Mouse (Mus musculus) limb, embryonic 15.5 days (tissue): ENCODE results near the gene Ubqlnl. TPM values are rescaled to one million over a fixed set of nuclear protein-coding genes. Genes with fewer than 3 reads are reported as not detected.
A peak's percentile ranks its signal among the peaks of the same experiment; 100 is the strongest.

Source experiments
- ATAC-seq: fragments of 200-750 bp; cut with Nextera tagmentation; 2 replicates; pipeline ENCODE4 v1.8.0; 2017; ENCODE audit warnings: low read depth, moderate TSS enrichment; ENCODE audit not compliant: insufficient number of reproducible peaks, low FRiP score, low TSS enrichment
- H3K27ac ChIP-seq: fragments of 300-500 bp; sonication (generic); 2 replicates; pipeline ENCODE4 v1.5.1; 2015; ENCODE audit warnings: moderate library complexity, mild to moderate bottlenecking, inconsistent platforms
- H3K27me3 ChIP-seq: fragments of 300-500 bp; sonication (generic); 2 replicates; pipeline ENCODE4 v1.6.1; 2015; ENCODE audit warnings: inconsistent platforms
- H3K36me3 ChIP-seq: fragments of 300-500 bp; sonication (generic); 2 replicates; pipeline ENCODE4 v1.6.1; 2015; ENCODE audit warnings: inconsistent platforms
- H3K4me1 ChIP-seq: fragments of 300-500 bp; sonication (generic); 2 replicates; pipeline ENCODE4 v1.6.1; 2015; ENCODE audit warnings: inconsistent platforms
- H3K4me2 ChIP-seq: fragments of 300-500 bp; sonication (generic); 2 replicates; pipeline ENCODE4 v1.6.1; 2015; ENCODE audit warnings: mild to moderate bottlenecking, inconsistent platforms
- H3K4me3 ChIP-seq: fragments of 300-500 bp; sonication (generic); 2 replicates; pipeline ENCODE4 v1.5.1; 2015; ENCODE audit warnings: mild to moderate bottlenecking, inconsistent platforms
- H3K9ac ChIP-seq: fragments of 300-500 bp; sonication (generic); 2 replicates; pipeline ENCODE4 v1.6.1; 2015; ENCODE audit warnings: inconsistent platforms
- H3K9me3 ChIP-seq: fragments of 300-500 bp; sonication (generic); 2 replicates; pipeline ENCODE4 v1.6.1; 2016; ENCODE audit warnings: inconsistent platforms
- WGBS: fragments of 180-500 bp; shearing (Covaris S2); methylation state at CpG from one replicate; pipeline ENCODE4 v1.1.7; 2015; 5-methylcytosine and 5-hydroxymethylcytosine counted together
- polyA plus RNA-seq: library from polyadenylated mRNA; unstranded; fragments of >200 nt; fragmentation: Nextera tagmentation; extraction: Ambion mirVana; gene quantifications from 2 replicates; pipeline ENCODE4 v1.2.1, GENCODE M21; 2015

Ubqlnl gene
- not detected in 2 replicates for polyA plus RNA-seq

- Histone ChIP-seq H3K4me3 (no peak within 1 kb of the TSS), H3K36me3 (no peaks in the 10 kb centered on the region), H3K4me1 (no peaks in the 10 kb centered on the region), H3K9me3 (no peaks in the 10 kb centered on the region), H3K4me2 (no peak within 1 kb of the TSS), H3K27me3 (no peaks in the 10 kb centered on the region), H3K9ac (no peak within 1 kb of the TSS), H3K27ac (no peak within 1 kb of the TSS)
- ATAC-seq: no peak
- 75% methylated on average over 2 of the region's 2 CpGs for WGBS
Measured at GRCm38 (mm10) chr7:104150456-104150855, at the start of gene Ubqlnl. Gene Ubqlnl, minus strand, starts transcription at chr7:104150556.

- Histone ChIP-seq H3K4me3 (no peak overlapping the region), H3K36me3 (no peaks in the 10 kb centered on the region), H3K4me2 (no peak overlapping the region), H3K9me3 (no peaks in the 10 kb centered on the region), H3K4me1 (no peaks in the 10 kb centered on the region), H3K9ac (no peak overlapping the region), H3K27me3 (no peaks in the 10 kb centered on the region), H3K27ac (no peak overlapping the region)
- 5% methylated on average over 5 of the region's 5 CpGs for WGBS
- no peak for ATAC-seq
Measured at GRCm38 (mm10) chr7:104199822-104200221, 49.5 kb upstream of the Ubqlnl start.

DNA sequence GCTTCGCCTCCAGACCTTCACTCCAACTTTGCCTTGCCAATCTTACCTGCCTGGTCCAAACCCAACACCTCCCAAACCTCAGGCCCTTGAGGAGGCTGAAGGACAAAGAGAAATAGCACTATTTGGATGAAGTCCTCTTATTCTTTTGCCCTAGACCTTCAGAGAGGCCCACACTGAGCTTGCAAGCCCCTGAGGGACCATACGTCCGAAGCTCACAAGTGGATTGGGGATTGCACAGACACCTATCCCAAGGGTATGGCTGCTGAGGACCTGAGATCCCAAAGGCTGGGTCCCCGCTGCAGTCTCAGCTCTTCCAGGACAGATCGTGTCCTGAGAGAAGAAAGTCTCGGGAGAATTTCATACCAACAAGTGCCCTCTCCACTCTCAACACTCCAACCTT, 45.5 kb upstream of the Ubqlnl start, which contains the start of gene Olfr649:
Gene Olfr649, minus strand, starts transcription at position 101 of the 400 bp plus-strand sequence.
- Histone ChIP-seq H3K9me3 (no peaks in the 10 kb centered on the region), H3K4me1 (no peaks in the 10 kb centered on the region), H3K36me3 (no peaks in the 10 kb centered on the region), H3K27ac (no peak within 1 kb of the TSS), H3K4me2 (no peak within 1 kb of the TSS), H3K4me3 (no peak within 1 kb of the TSS), H3K9ac (no peak within 1 kb of the TSS), H3K27me3 (no peaks in the 10 kb centered on the region)
- whole genome bisulfite sequencing: 76% methylated on average over 6 of the region's 6 CpGs
- no peak for ATAC-seq

DNA sequence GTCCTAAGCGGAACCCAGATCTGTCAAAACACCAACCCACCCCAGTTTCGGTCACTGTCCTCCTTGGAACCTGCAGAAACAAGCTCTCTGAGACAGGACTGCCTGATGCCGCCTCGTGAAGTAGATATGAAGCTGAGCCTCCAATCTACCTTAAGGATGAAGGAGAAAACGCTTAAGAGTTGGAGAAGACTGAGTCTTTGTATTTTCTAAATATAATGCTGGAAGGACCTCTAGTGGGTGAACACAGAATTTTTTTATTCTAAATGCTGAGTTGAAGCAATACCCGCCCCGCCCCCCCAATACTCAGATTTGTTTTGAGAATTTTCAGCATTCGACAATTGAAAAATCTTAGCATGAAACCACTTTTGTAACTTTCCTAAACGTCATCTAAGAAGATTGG, 40.9 kb upstream of the Ubqlnl start:
- Histone ChIP-seq H3K9me3 (no peaks in the 10 kb centered on the region), H3K27ac (no peak overlapping the region), H3K36me3 (no peaks in the 10 kb centered on the region), H3K4me2 (no peak overlapping the region), H3K4me3 (no peak overlapping the region), H3K9ac (no peak overlapping the region), H3K4me1 (no peaks in the 10 kb centered on the region), H3K27me3 (no peaks in the 10 kb centered on the region)
- ATAC-seq: no peak
- WGBS: 58% methylated on average over 9 of the region's 9 CpGs

DNA sequence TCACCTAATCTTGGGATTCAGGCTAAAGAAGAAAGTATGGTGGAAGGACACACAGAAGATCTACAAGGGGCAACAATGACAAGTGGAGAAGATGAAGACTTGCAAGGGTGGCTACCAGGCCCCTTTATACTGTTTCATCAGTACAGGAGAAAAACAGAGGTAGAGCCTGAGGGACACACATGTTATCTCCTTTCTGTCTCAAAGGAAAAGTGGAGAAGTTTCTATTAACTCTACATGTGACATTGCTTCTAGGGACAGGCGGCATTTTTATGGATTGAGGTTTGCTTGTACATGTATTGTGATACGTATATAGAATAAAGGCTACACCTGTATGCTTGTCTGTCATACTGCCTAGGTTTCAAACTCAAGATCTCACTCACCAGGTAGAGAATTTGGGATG, 32.9 kb upstream of the Ubqlnl start, which contains the start of gene Olfr648:
Gene Olfr648, minus strand, starts transcription at position 101 of the 400 bp plus-strand sequence.
- H3K9ac ChIP-seq: no peak within 1 kb of the TSS
- H3K36me3 ChIP-seq: no peaks in the 10 kb centered on the region
- WGBS: 82% methylated on average over 2 of the region's 2 CpGs

DNA sequence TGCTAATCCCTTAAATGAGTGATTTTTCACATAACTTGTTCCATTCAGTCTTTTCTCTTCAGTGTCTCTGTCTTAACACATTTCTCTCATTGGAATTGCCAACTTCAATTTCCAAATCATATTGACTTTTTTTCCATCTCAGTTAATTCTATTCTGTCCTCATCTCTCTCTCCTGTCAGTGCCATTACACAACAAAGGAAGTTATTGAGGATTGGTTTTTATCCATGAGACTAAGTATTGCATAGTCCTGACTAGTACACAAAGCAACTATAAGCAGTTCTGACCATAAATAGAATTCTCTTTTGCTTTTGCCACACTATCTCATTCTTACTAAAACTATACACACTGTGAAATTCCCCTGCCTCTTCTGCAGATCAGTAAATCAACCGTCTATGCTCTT, 28.7 kb upstream of the Ubqlnl start:
- WGBS: 80% methylated on average over 1 of the region's 1 CpGs

More for the DNA sequence above, 32.9 kb upstream of the Ubqlnl start, which contains the start of gene Olfr648:
- Histone ChIP-seq H3K4me1 (no peaks in the 10 kb centered on the region), H3K27ac (no peak within 1 kb of the TSS), H3K9me3 (no peaks in the 10 kb centered on the region), H3K4me2 (no peak within 1 kb of the TSS), H3K27me3 (no peaks in the 10 kb centered on the region), H3K4me3 (no peak within 1 kb of the TSS)
- ATAC-seq: no peak

GRCm38 (mm10) chr7:104178422-104179054, 28.2 kb upstream of the Ubqlnl start:
- no peaks in the 10 kb centered on the region for H3K4me1 ChIP-seq
- 68% methylated on average over 5 of the region's 5 CpGs for WGBS
- no peaks in the 10 kb centered on the region for H3K27me3 ChIP-seq
- H3K9me3 ChIP-seq: no peaks in the 10 kb centered on the region
- no peak overlapping the region for H3K4me2 ChIP-seq
- no peak overlapping the region for H3K4me3 ChIP-seq
- no peak overlapping the region for H3K9ac ChIP-seq
- no peak overlapping the region for H3K27ac ChIP-seq
- ATAC-seq: no peak
- H3K36me3 ChIP-seq: no peaks in the 10 kb centered on the region

More for the DNA sequence above, 28.7 kb upstream of the Ubqlnl start:
- no peaks in the 10 kb centered on the region for H3K9me3 ChIP-seq
- H3K4me2 ChIP-seq: no peak overlapping the region
- no peak overlapping the region for H3K9ac ChIP-seq
- no peaks in the 10 kb centered on the region for H3K27me3 ChIP-seq
- H3K27ac ChIP-seq: no peak overlapping the region
- no peak overlapping the region for H3K4me3 ChIP-seq
- no peak for ATAC-seq
- no peaks in the 10 kb centered on the region for H3K4me1 ChIP-seq
- no peaks in the 10 kb centered on the region for H3K36me3 ChIP-seq

GRCm38 (mm10) chr7:104175085-104175484, 24.7 kb upstream of the Ubqlnl start:
- 90% methylated on average over 1 of the region's 1 CpGs for WGBS
- Histone ChIP-seq H3K4me1 (no peaks in the 10 kb centered on the region), H3K9ac (no peak overlapping the region), H3K27me3 (no peaks in the 10 kb centered on the region), H3K4me3 (no peak overlapping the region), H3K36me3 (no peaks in the 10 kb centered on the region), H3K9me3 (no peaks in the 10 kb centered on the region), H3K27ac (no peak overlapping the region), H3K4me2 (no peak overlapping the region)
- ATAC-seq: no peak

GRCm38 (mm10) chr7:104169634-104170204, 19.4 kb upstream of the Ubqlnl start:
- no peak overlapping the region for H3K4me2 ChIP-seq
- ATAC-seq: 0 out of 2 replicates have a peak, but pooled peaks have one; percentile 27
- H3K36me3 ChIP-seq: no peaks in the 10 kb centered on the region
- no peak overlapping the region for H3K4me3 ChIP-seq
- H3K27ac ChIP-seq: no peak overlapping the region
- H3K9me3 ChIP-seq: no peaks in the 10 kb centered on the region
- WGBS: 56% methylated on average over 6 of the region's 6 CpGs
- H3K9ac ChIP-seq: no peak overlapping the region
- H3K27me3 ChIP-seq: no peaks in the 10 kb centered on the region
- H3K4me1 ChIP-seq: 0 out of 2 replicates have a peak, but pooled peaks cover 3% of the 10 kb centered on the region

GRCm38 (mm10) chr7:104167105-104167504, 16.7 kb upstream of the Ubqlnl start:
- H3K9ac ChIP-seq: no peak overlapping the region
- no peak overlapping the region for H3K27ac ChIP-seq
- no peaks in the 10 kb centered on the region for H3K27me3 ChIP-seq
- no peak overlapping the region for H3K4me2 ChIP-seq
- 80% methylated on average over 6 of the region's 6 CpGs for WGBS
- H3K4me1 ChIP-seq: 0 out of 2 replicates have a peak, but pooled peaks cover 3% of the 10 kb centered on the region
- no peaks in the 10 kb centered on the region for H3K36me3 ChIP-seq
- ATAC-seq: no peak
- H3K4me3 ChIP-seq: no peak overlapping the region
- no peaks in the 10 kb centered on the region for H3K9me3 ChIP-seq

GRCm38 (mm10) chr7:104143179-104143578, 7.2 kb downstream of the Ubqlnl start, which contains the start of gene Ubqln3:
Gene Ubqln3, minus strand, starts transcription at chr7:104143279.
- H3K9me3 ChIP-seq: no peaks in the 10 kb centered on the region
- H3K36me3 ChIP-seq: no peaks in the 10 kb centered on the region
- 70% methylated on average over 3 of the region's 3 CpGs for WGBS
- ATAC-seq: no peak
- no peaks in the 10 kb centered on the region for H3K4me1 ChIP-seq
- no peak within 1 kb of the TSS for H3K4me3 ChIP-seq
- no peak within 1 kb of the TSS for H3K4me2 ChIP-seq
- no peak within 1 kb of the TSS for H3K27ac ChIP-seq
- H3K27me3 ChIP-seq: no peaks in the 10 kb centered on the region
- no peak within 1 kb of the TSS for H3K9ac ChIP-seq

GRCm38 (mm10) chr7:104137305-104137704, 13.1 kb downstream of the Ubqlnl start, which contains the start of gene Olfr643:
Gene Olfr643, minus strand, starts transcription at chr7:104137405.
- 81% methylated on average over 5 of the region's 5 CpGs for WGBS

More at GRCm38 (mm10) chr7:104137305-104137704, 13.1 kb downstream of the Ubqlnl start, which contains the start of gene Olfr643:
- ATAC-seq: no peak
- Histone ChIP-seq H3K4me1 (no peaks in the 10 kb centered on the region), H3K4me2 (no peak within 1 kb of the TSS), H3K27ac (no peak within 1 kb of the TSS), H3K4me3 (no peak within 1 kb of the TSS), H3K9ac (no peak within 1 kb of the TSS), H3K27me3 (no peaks in the 10 kb centered on the region), H3K9me3 (no peaks in the 10 kb centered on the region), H3K36me3 (no peaks in the 10 kb centered on the region)
